Mouse (Mus musculus): ENCODE measurements around the gene Shank2.

DNA sequence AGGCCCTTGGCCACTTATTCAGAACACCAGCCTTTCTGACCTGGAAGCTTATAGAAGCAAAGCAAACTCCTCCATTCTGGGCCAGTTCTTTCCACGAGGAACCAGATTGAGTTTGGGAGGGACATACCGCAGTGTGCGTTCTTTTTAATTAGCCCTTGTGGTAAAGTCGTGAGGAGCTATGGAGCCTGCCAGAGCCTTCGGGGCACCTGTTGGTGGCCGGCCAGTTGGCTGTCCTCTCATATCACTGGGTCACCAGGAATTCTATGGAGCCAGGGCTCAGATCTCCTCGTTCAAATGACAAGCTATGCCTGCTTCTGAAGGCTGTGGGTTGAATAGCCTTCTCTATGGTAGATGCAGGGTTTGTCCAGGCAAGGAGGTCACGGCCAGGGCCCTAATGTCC is 156.2 kb downstream of the Shank2 start:
- TF ChIP-seq CTCF (IDR thresholded peaks at IDR 0.05; ENCODE audit: low read depth) (no peak), EP300 (IDR thresholded peaks at IDR 0.05; ENCODE audit: low read depth) (no peak)

Measured in liver, postnatal 0 days (tissue).